Mouse (Mus musculus) retina, embryonic 14.5 days (tissue): Measurements from ENCODE around the gene Ift46.

Source experiments
- DNase-seq: peaks from one replicate; pipeline ENCODE4 v3.0.0-alpha.2; 2015; ENCODE audit warnings: low spot score

Gene Ift46

GRCm38 (mm10) chr9:44767101-44768028 lies at the start of gene Ift46, which contains the start of gene Arcn1:
Gene Ift46, plus strand, starts transcription at chr9:44767908.
Gene Arcn1, minus strand, starts transcription at chr9:44767845.
- peak; percentile 91 for DNase-seq

GRCm38 (mm10) chr9:44718937-44719631 lies 48.6 kb upstream of the Ift46 start:
- no peak for DNase-seq

GRCm38 (mm10) chr9:44719632-44720357 lies 47.9 kb upstream of the Ift46 start:
- peak; percentile 48 for DNase-seq

- DNase-seq, result peak; percentile 44
These were observed 47.2 kb upstream of the Ift46 start for GRCm38 (mm10) chr9:44720358-44721153.

GRCm38 (mm10) chr9:44721154-44721876 lies 46.4 kb upstream of the Ift46 start:
- DNase-seq, result peak; percentile 81

- no peak for DNase-seq
These were observed 45.9 kb upstream of the Ift46 start for GRCm38 (mm10) chr9:44721877-44722186.

- DNase-seq, result peak; percentile 71
These were observed 45.1 kb upstream of the Ift46 start for GRCm38 (mm10) chr9:44722575-44722974.

GRCm38 (mm10) chr9:44723008-44723407 lies 44.7 kb upstream of the Ift46 start:
- DNase-seq, result no peak

GRCm38 (mm10) chr9:44723521-44724041 lies 44.1 kb upstream of the Ift46 start:
- no peak for DNase-seq

- DNase-seq, result no peak
These were observed 43.5 kb upstream of the Ift46 start for GRCm38 (mm10) chr9:44724223-44724622.

- no peak for DNase-seq
These were observed 43.0 kb upstream of the Ift46 start for GRCm38 (mm10) chr9:44724665-44725064.

GRCm38 (mm10) chr9:44726431-44727146 lies 41.1 kb upstream of the Ift46 start:
- DNase-seq, result no peak

GRCm38 (mm10) chr9:44727441-44727840 lies 40.3 kb upstream of the Ift46 start:
- no peak for DNase-seq

- no peak for DNase-seq
These were observed 35.6 kb upstream of the Ift46 start for GRCm38 (mm10) chr9:44732130-44732549.

GRCm38 (mm10) chr9:44732921-44733530 lies 34.7 kb upstream of the Ift46 start:
- no peak for DNase-seq

- no peak for DNase-seq
These were observed 33.8 kb upstream of the Ift46 start for GRCm38 (mm10) chr9:44733671-44734523.

GRCm38 (mm10) chr9:44734524-44735494 lies 32.9 kb upstream of the Ift46 start, which contains the start of gene Phldb1:
Gene Phldb1, minus strand, starts transcription at chr9:44735198.
- peak; percentile 70 for DNase-seq
